Mouse (Mus musculus) heart, postnatal 0 days (tissue): ENCODE results near the gene Rxylt1.

Experiments used
- CTCF ChIP-seq: IDR thresholded peaks from 2 replicates; pipeline ENCODE4 v1.5.1; 2016; ENCODE audit warnings: antibody characterized with exemption, control low read depth, low read depth
- EP300 ChIP-seq: IDR thresholded peaks from 2 replicates; pipeline ENCODE4 v1.6.1; 2016; ENCODE audit warnings: antibody characterized with exemption, low read depth

- TF ChIP-seq CTCF (peak; percentile 78), EP300 (no peak)
Observed at GRCm38 (mm10) chr10:122105407-122105806, 8.2 kb upstream of the Rxylt1 start.
